In genomic region chr11:59600872-59601271, GRCm38 (mm10) we compare ENCODE assay signal across 30 mouse cellular contexts. TPM values are rescaled to one million over a fixed set of nuclear protein-coding genes. Genes with fewer than 3 reads are reported as not detected.
DNase-seq lines count a peak whose midpoint lies in the region; ATAC-seq and TF ChIP-seq lines count a peak whose summit lies in the region.
"Had no signal": no experiment of that assay in that cellular context is flagged by ENCODE, and none has a peak within 500 bp of the region (broad histone marks: within the 10 kb centered on the region; RNA-seq: fewer than 3 reads in every experiment).

No protein-coding gene starts in this region.

- TF ChIP-seq POLR2A in embryonic fibroblast, embryonic 13.5 days (IDR thresholded peaks at IDR 0.05; ENCODE audit: low read depth, low read length) = no peak

- H3K9ac ChIP-seq in heart, postnatal 0 days (replicated peaks; ENCODE audit: low read depth, low read length) = no peak overlapping the region
- H3K9ac ChIP-seq: embryonic facial prominence, embryonic 13.5 days; heart, embryonic 13.5 days; hindbrain, embryonic 15.5 days; intestine, embryonic 15.5 days; kidney, embryonic 15.5 days; liver, postnatal 0 days; neural tube, embryonic 13.5 days had no signal

- H3K9me3 ChIP-seq in heart, postnatal 0 days (replicated peaks; ENCODE audit: control insufficient read depth, low read length) = no peaks in the 10 kb centered on the region
- H3K9me3 ChIP-seq in heart, embryonic 10.5 days = no peaks in the 10 kb centered on the region
- H3K9me3 ChIP-seq: embryonic facial prominence, embryonic 13.5 days; heart, embryonic 13.5 days; hindbrain, embryonic 15.5 days; intestine, embryonic 15.5 days; kidney, embryonic 15.5 days; limb, embryonic 10.5 days; neural tube, embryonic 13.5 days had no signal

- DNase-seq in heart, postnatal 0 days (ENCODE audit: low spot score) = no peak
- no peak for DNase-seq in heart, embryonic 10.5 days (ENCODE audit: low spot score)
- peak; percentile 9 to 42 for DNase-seq in urinary bladder, adult 18-20 months (ENCODE audit: low spot score in 2 of 2)
- DNase-seq in urinary bladder, postnatal 10 days (ENCODE audit: low spot score) = no peak
- no peak for DNase-seq in left cerebral cortex, adult 8-10 months (ENCODE audit: low spot score in 2 of 2)
- no peak for DNase-seq in spleen, postnatal 10 days (ENCODE audit: low spot score in 2 of 2)
- DNase-seq: adrenal gland, postnatal 14 days; cerebellum, adult 11 months; cerebellum, postnatal 14 days; gastrocnemius, postnatal 10 days; heart, adult 11 months; heart, postnatal 36 days; kidney, postnatal 4 days; layer of hippocampus, adult 9-11 months; liver, postnatal 0 days; spleen, adult 18-20 months; thymus, adult 2 months had no signal

- TF ChIP-seq CTCF in heart, postnatal 0 days (IDR thresholded peaks at IDR 0.05; ENCODE audit: low read depth) = no peak
- TF ChIP-seq CTCF in embryonic fibroblast, embryonic 13.5 days (IDR thresholded peaks at IDR 0.05; ENCODE audit: borderline replicate concordance, insufficient read depth, low read length) = no peak

- H3K4me3 ChIP-seq in heart, postnatal 0 days (ENCODE audit: low read depth, low read length) = no peak overlapping the region
- H3K4me3 ChIP-seq in heart, embryonic 10.5 days = no peak overlapping the region
- no peak overlapping the region for H3K4me3 ChIP-seq in embryonic fibroblast, embryonic 13.5 days (ENCODE audit: insufficient read depth, low read length)
- H3K4me3 ChIP-seq: embryonic facial prominence, embryonic 13.5 days; heart, embryonic 13.5 days; hindbrain, embryonic 15.5 days; intestine, embryonic 15.5 days; kidney, embryonic 15.5 days; left cerebral cortex, adult 2 months; limb, embryonic 10.5 days; neural tube, embryonic 13.5 days had no signal

- no peaks in the 10 kb centered on the region for H3K4me1 ChIP-seq in heart, postnatal 0 days (ENCODE audit: control insufficient read depth, insufficient read depth)
- no peaks in the 10 kb centered on the region for H3K4me1 ChIP-seq in heart, embryonic 10.5 days
- H3K4me1 ChIP-seq in embryonic fibroblast, embryonic 13.5 days (ENCODE audit: control insufficient read depth, insufficient read depth, low read length) = peaks cover 12% of the 10 kb centered on the region
- H3K4me1 ChIP-seq: embryonic facial prominence, embryonic 13.5 days; heart, embryonic 13.5 days; hindbrain, embryonic 15.5 days; intestine, embryonic 15.5 days; kidney, embryonic 15.5 days; limb, embryonic 10.5 days; neural tube, embryonic 13.5 days had no signal

- no peak overlapping the region for H3K27ac ChIP-seq in heart, postnatal 0 days (ENCODE audit: low read depth)
- H3K27ac ChIP-seq in heart, embryonic 10.5 days = no peak overlapping the region
- peak overlapping the region; percentile 75 for H3K27ac ChIP-seq in embryonic fibroblast, embryonic 13.5 days (ENCODE audit: insufficient read depth, low read length)
- H3K27ac ChIP-seq: embryonic facial prominence, embryonic 13.5 days; heart, embryonic 13.5 days; hindbrain, embryonic 15.5 days; intestine, embryonic 15.5 days; kidney, embryonic 15.5 days; left cerebral cortex, adult 2 months; limb, embryonic 10.5 days; neural tube, embryonic 13.5 days had no signal

- 0 out of 2 replicates have a peak, but pooled peaks have one; percentile 33 for ATAC-seq in heart, postnatal 0 days (ENCODE audit: insufficient read depth, low read depth)
- ATAC-seq: activated CD4-positive, CD25-positive, alpha-beta regulatory T cell, adult 4 months; intestine, embryonic 15.5 days; liver, postnatal 0 days had no signal

- WGBS in heart, postnatal 0 days = 68% methylated on average over 3 of the region's 3 CpGs
- 78% methylated on average over 3 of the region's 3 CpGs for WGBS in heart, embryonic 10.5 days

- H3K4me2 ChIP-seq in heart, postnatal 0 days (ENCODE audit: low read depth, low read length) = no peak overlapping the region
- H3K4me2 ChIP-seq: embryonic facial prominence, embryonic 13.5 days; heart, embryonic 13.5 days; hindbrain, embryonic 15.5 days; intestine, embryonic 15.5 days; kidney, embryonic 15.5 days; midbrain, embryonic 11.5 days; neural tube, embryonic 13.5 days had no signal

- no peaks in the 10 kb centered on the region for H3K27me3 ChIP-seq in heart, postnatal 0 days (ENCODE audit: control insufficient read depth, insufficient read depth, low read length)
- no peaks in the 10 kb centered on the region for H3K27me3 ChIP-seq in heart, embryonic 10.5 days (ENCODE audit: insufficient read depth, poor library complexity, severe bottlenecking)
- H3K27me3 ChIP-seq: embryonic facial prominence, embryonic 13.5 days; hindbrain, embryonic 15.5 days; intestine, embryonic 15.5 days; neural tube, embryonic 13.5 days had no signal

- no peaks in the 10 kb centered on the region for H3K36me3 ChIP-seq in heart, postnatal 0 days (replicated peaks; ENCODE audit: control insufficient read depth, insufficient read depth, low read length)
- H3K36me3 ChIP-seq in heart, embryonic 10.5 days = no peaks in the 10 kb centered on the region
- H3K36me3 ChIP-seq: embryonic facial prominence, embryonic 13.5 days; heart, embryonic 13.5 days; hindbrain, embryonic 15.5 days; intestine, embryonic 15.5 days; kidney, embryonic 15.5 days; limb, embryonic 10.5 days; neural tube, embryonic 13.5 days had no signal

- no peak for TF ChIP-seq EP300 in heart, postnatal 0 days (IDR thresholded peaks at IDR 0.05; ENCODE audit: low read depth)

RNA-seq across cellular contexts. Expression of gene Olfr223, which starts 7.8 kb away (rescaled TPM):
- not detected in 2 replicates for total RNA-seq in heart, postnatal 0 days (2014; rRNA removed; ENCODE audit: low replicate concordance)
- polyA plus RNA-seq in heart, postnatal 0 days (2015; fragmentation: Nextera tagmentation; extraction: Ambion mirVana) = not detected in 2 replicates
- not detected in 2 replicates for polyA plus RNA-seq in heart, embryonic 10.5 days (2016; fragmentation: Nextera tagmentation; extraction: Ambion mirVana)
- not detected in 2 replicates for polyA plus RNA-seq in embryonic fibroblast, embryonic 13.5 days (2011; ENCODE audit: insufficient read length, low read depth, missing spikeins)
- total RNA-seq in left cerebral cortex, adult 8-10 months (2022) = not detected
- total RNA-seq: adrenal gland, postnatal 14 days; gastrocnemius, postnatal 10 days; heart, postnatal 36 days; left cerebral cortex, adult 2 months; liver, adult 2 months had no signal
- polyA plus RNA-seq: activated CD4-positive, CD25-positive, alpha-beta regulatory T cell, adult 4 months; embryonic facial prominence, embryonic 13.5 days; heart, embryonic 13.5 days; hindbrain, embryonic 15.5 days; intestine, embryonic 15.5 days; kidney, embryonic 15.5 days; limb, embryonic 10.5 days; liver, adult 2 months; liver, postnatal 0 days; midbrain, embryonic 11.5 days; neural tube, embryonic 13.5 days; stomach, embryonic 14.5 days; thymus, adult 2 months had no signal

RNA-seq across cellular contexts. Expression of gene Olfr222, which starts 24.8 kb away (rescaled TPM):
- total RNA-seq in heart, postnatal 0 days (2014; rRNA removed; ENCODE audit: low replicate concordance) = not detected in 2 replicates
- polyA plus RNA-seq in heart, postnatal 0 days (2015; fragmentation: Nextera tagmentation; extraction: Ambion mirVana) = not detected in 2 replicates
- not detected in 2 replicates for polyA plus RNA-seq in heart, embryonic 10.5 days (2016; fragmentation: Nextera tagmentation; extraction: Ambion mirVana)
- polyA plus RNA-seq in embryonic fibroblast, embryonic 13.5 days (2011; ENCODE audit: insufficient read length, low read depth, missing spikeins) = not detected in 2 replicates
- total RNA-seq in left cerebral cortex, adult 8-10 months (2022) = not detected
- total RNA-seq: adrenal gland, postnatal 14 days; gastrocnemius, postnatal 10 days; heart, postnatal 36 days; left cerebral cortex, adult 2 months; liver, adult 2 months had no signal
- polyA plus RNA-seq: activated CD4-positive, CD25-positive, alpha-beta regulatory T cell, adult 4 months; embryonic facial prominence, embryonic 13.5 days; heart, embryonic 13.5 days; hindbrain, embryonic 15.5 days; intestine, embryonic 15.5 days; kidney, embryonic 15.5 days; limb, embryonic 10.5 days; liver, adult 2 months; liver, postnatal 0 days; midbrain, embryonic 11.5 days; neural tube, embryonic 13.5 days; stomach, embryonic 14.5 days had no signal

RNA-seq across cellular contexts. Expression of gene Nlrp3, which starts 59.5 kb away (rescaled TPM):
- 0.11 and 0.15 TPM in 2 replicates for total RNA-seq in heart, postnatal 0 days (2014; rRNA removed; ENCODE audit: low replicate concordance)
- polyA plus RNA-seq in heart, postnatal 0 days (2015; fragmentation: Nextera tagmentation; extraction: Ambion mirVana) = 0.18 and 0.25 TPM in 2 replicates
- polyA plus RNA-seq in heart, embryonic 10.5 days (2016; fragmentation: Nextera tagmentation; extraction: Ambion mirVana) = 0.40 TPM in 1 of 2 replicates, not detected in the other
- polyA plus RNA-seq in embryonic fibroblast, embryonic 13.5 days (2011; ENCODE audit: insufficient read length, low read depth, missing spikeins) = 0.79 TPM in 1 of 2 replicates, not detected in the other
- total RNA-seq in left cerebral cortex, adult 8-10 months (2022) = 1 to 10 TPM; 1.3 to 4.3 (median 1.9) TPM
- polyA plus RNA-seq: activated CD4-positive, CD25-positive, alpha-beta regulatory T cell, adult 4 months; limb, embryonic 10.5 days; midbrain, embryonic 11.5 days had no signal

Comparison
In these comparisons a context has a peak if more than half of its experiments do, and no peak if none do; other contexts are left out.
1. DNase-seq: peak in urinary bladder, adult 18-20 months (2 of 2); none in heart, postnatal 0 days (single experiment), heart, embryonic 10.5 days (single experiment), urinary bladder, postnatal 10 days (single experiment), left cerebral cortex, adult 8-10 months (0 of 2) and spleen, postnatal 10 days (0 of 2).